Mouse (Mus musculus) yolk sac, embryonic 10.5 days (tissue): ENCODE measurements around the gene Popdc3.
"Not testable (repeated sequence)": the region's sequence is repeated elsewhere in the genome, so short reads cannot be mapped to it uniquely, and the experiment has no call there.

Experiments used
- DNase-seq: peaks from one replicate; pipeline ENCODE4 v3.0.0-alpha.2; 2017; ENCODE audit warnings: low spot score

Gene Popdc3

GRCm38 (mm10) chr10:45177798-45178197 lies at the start of gene Popdc3:
Gene Popdc3 (plus strand): TSS chr10:45178098.
- not testable (repeated sequence) for DNase-seq

- DNase-seq = no peak
Observed at GRCm38 (mm10) chr10:45129105-45129504, 48.8 kb upstream of the Popdc3 start.

GRCm38 (mm10) chr10:45130004-45130403 lies 47.9 kb upstream of the Popdc3 start:
- no peak for DNase-seq

DNA sequence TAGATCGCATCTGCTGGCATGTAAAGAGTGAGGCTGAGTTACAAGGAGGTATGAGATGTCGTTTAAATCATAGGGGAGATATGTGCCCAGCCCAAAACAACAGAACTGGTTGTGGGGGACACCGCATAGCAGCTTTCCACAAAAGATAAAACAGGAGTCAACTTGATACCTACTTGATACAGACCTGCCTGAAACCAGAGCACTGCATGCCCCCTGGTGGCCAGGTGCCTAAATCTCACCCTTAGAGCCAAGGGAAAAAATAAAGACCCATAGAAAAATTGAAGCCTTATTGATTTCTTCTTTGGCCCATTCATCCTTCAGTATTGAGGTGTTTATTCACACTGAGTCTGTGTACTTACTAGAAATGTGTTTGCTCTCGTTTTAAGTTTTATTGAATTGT lies 45.5 kb upstream of the Popdc3 start:
- DNase-seq = no peak

DNA sequence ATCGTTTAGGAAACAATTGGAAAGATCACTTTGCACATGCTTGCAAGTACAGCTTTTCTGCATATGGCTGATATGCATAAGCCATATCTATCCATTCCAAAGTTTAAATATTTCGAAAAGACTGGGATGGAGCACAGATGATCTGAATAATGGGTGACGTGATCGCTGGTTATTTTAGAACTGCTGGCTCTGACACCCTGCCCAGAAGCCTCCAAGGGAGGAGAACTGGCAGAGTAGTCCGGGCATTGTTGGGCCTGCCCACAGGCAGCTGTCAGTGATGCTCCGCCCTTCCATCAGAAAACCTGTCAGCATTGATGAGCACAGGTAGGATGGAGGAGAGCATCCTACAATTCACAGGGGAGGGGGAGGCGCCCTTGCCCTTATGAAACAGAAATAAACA lies 41.1 kb upstream of the Popdc3 start:
- DNase-seq = no peak

DNA sequence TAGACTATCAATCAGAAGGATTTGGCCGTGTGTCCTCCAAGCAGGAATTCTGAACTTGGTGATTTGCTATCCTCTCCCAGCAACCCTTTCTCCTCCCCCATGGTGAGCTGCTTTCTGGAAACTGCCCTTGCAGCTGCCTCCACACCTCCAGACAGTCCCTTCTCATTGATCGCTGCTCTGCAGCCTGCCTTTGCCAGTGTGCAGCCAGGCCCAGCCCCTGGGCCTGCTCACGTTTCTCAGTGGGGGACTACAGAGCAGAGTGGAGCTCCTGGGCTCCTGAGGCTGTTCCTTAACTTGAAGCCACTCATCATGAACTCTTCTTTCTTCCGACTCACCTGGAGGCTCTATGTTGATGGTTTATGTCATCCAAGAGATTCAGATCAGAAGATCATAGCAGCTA lies 38.0 kb upstream of the Popdc3 start:
- no peak for DNase-seq

DNA sequence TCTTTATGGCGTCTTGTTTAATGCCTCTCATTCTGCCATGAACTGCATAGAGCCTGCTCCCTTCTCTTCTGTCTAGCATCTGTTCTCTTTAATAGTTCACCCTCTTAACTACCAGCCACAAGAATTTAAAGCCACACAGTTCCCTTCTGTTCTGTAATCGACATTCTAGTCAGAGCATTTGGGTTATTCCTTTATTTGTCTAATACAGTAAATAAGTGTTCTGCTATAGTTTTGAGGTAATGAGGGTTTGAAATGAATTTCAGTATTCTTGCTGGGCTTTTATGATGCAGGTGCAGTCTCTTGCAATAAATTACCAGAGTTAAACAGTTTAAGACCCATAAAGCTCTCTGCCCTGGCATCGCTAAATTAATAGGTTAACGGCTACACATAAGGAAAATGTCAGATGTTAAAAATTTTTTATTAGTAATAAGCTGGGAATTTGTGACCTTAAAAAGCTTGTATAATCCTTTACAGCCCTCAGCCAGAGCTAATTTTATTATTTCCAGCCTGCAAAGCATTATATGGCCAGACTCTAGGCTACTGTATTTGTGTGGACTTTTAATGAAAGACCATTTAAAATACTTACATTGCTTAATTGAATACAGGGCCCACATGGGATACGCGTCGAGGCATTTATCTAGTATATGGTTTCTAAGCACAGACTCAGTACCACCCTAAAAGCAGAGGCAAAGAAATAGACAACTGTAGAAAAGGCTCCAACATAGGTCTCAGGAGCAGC lies 37.3 kb upstream of the Popdc3 start:
- no peak for DNase-seq

DNA sequence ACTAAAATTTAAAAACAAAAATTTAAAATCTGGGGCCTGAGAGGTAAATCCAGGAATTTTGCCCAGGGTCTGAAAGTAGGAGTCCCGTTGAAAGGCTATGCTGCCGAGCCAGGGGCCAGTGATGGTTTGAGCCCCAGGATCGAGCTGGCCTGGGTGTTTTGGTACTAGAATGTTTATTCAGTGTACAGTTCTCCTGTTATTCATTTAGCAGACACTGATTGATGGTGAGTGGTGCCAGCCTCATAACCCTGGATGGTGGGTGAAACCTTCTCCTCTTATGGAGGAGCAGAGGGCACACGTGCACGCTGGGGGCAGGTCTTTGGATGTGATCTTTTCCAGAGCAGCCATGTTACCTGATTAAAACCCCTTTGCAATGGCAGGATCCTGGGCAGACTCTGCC lies 35.5 kb upstream of the Popdc3 start:
- no peak for DNase-seq

DNA sequence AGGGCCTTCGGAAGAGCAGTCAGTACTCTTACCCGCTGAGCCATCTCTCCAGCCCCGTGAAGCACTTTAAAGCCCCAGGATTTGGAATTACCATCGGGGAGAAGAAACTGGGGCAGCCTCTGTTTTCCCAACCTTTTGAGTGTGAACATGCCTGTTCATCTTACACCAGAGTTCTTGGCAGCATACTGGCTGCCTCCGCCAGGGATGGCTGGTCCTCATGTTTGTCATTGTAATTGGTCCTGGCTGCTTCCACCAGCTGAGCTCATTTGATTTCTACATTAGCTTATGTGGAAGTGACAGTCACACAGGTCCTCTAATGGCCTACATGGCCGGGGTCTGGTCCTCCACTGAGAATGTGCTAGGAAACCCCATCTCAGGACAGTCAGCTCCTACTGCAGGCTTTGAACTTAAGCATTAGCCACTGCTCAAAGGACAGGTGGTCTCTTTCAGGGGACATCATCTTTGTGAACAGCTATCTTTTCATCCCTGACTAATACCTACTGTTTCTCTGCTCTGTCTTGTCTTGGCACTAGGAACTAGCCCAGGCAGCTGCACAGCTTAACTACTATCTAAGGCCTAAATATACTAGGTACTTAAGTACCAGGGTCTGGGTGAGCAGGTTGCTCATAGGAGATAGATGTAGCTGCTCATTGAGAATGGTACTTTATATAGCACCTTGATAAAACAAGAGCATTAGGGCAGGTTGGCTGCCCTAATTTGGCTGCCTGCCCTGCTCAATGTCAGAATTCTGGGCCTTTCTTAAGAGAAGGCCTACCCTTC lies 33.7 kb upstream of the Popdc3 start:
- DNase-seq = no peak

DNA sequence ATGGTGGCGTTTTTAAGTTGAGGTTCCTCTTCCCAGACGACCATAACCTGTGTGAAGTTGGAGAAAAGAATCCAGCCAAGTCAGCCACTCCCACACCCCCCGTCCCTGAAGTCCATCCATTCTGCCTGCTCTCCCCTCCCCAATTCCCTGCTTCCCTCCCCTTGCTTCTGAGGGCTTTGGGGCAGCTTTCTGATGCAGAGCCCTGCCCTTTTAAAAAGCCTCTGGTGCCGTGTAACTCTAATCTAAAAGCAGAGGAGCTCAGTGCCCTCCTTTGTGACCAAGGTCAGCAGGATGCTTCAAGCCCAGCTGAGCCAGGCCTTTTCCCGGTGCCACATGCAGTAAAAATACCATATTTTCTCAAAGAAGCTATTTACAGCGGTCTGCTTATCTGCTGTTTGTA lies 31.1 kb upstream of the Popdc3 start:
- no peak for DNase-seq

DNA sequence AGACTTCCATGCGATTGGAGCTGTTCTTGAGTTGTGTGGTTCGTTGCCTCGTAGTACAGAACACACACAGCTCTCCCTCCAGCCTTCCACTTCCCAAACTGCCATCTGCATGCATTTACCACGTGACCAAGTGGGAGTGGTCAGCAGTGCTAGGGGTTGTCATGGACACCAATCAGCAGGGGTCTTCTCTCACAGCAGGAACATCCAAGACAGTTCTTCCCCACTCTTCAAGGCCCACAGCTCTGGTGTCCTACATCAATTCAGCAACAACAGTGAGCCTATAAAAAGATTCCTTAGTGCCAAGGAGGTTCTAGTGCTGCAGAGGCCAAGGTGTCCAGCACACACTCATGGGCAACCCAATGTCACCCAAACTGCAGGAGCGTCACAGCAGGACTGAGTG lies 26.8 kb upstream of the Popdc3 start:
- no peak for DNase-seq

DNA sequence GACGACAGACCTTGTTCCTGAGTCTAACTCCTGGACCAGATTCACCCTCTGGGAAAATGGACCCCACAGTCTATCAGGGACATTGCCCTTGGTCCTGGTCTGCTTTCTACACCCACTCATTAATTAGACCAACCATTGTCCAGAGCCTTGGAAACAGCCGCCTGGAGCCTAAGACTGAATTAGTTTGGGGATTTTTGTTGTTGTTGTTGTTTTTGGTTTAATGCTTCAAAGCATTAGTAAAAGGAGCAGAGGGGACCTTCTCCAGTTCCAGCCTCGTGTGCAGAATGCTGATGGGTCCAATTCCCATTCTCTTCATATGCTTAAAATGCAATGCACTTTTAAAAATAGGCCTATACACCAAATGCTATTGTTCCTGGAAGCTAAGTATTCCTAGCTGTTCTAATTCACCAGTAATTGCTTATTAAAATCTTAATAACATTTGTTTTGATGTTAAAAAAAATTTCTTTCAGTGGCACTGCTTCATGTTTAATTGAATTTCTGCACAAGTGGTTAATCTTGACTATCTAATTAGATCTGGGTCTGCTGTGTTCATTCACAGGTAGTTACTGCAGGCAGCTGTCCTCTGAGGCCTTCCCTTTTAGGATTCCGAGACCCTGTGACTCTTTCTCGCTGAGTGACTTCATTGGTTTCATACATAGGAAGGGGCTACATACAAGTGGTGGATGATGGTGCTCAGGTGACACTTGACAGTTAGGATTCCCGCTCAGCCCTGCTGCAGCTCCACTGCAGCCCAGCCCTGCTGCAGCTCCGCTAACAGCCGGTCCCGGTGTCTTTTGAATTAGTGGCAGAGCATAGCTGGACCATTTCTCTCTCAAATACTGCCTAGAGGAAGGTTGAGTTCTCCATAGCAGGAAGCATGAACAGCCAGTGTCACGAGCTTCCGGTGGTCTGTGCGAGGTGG lies 25.9 kb upstream of the Popdc3 start:
- no peak for DNase-seq

DNA sequence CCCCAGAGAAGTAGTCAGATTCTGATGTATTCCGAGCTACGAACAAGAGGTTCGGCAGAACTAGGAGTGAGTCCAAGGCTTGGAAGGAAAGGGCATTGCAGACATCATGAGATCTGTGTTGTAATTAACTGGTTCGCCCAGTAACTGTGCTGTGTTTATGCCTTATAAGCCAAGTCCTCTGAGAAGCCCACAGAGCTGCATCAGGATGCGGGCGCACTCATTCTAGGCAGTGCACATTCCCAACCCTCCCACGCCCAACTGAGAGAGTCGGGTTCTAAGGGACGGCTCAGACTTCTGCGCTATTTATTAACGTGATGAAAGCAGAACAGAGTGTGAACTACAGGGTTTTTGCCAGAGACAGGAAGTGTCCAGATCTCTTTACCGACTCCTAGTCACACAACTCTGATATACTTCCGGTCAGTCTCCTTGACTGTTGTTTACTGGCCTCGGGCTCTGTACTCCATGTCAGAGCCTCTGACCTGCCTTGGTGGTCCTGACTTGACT lies 23.3 kb upstream of the Popdc3 start:
- no peak for DNase-seq

DNA sequence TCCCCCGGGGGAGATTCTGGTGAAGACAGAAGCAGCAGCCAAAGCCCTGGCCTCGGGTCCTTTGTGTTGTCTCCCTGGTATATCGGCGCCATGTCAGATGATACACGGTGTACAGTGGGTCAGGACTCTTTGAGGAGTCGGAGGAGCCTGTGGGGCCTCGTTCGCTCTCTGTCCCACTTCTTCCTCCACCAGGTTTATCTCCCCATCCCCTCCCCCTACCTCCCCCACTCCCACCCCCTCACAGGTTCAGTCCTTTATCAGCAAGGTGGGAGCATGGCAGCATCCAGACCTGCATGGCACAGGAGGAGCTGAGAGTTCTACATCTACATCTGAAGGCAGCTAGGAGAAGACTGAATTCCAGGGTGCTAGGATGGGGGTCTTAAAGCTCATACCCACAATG lies 12.0 kb upstream of the Popdc3 start:
- DNase-seq = no peak

GRCm38 (mm10) chr10:45173927-45174326 lies 4.0 kb upstream of the Popdc3 start:
- no peak for DNase-seq

DNA sequence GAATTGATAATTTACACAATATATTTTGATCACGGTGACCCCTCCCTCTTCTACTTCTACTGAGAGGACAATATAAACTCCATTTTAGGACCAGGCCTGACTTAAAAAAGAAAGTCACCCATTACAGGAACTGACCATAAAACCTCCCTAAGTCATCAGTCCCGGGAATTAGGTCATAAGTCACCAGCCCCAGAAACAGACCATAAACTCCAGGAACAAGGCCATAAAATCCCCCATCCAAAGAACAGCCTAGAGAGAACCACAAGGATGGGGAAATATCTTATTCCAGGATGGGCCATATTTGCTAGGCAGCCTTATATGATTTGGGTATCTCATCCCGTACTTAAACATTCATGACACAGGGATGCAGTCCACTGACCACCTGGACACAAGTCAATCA lies 3.6 kb upstream of the Popdc3 start:
- no peak for DNase-seq

DNA sequence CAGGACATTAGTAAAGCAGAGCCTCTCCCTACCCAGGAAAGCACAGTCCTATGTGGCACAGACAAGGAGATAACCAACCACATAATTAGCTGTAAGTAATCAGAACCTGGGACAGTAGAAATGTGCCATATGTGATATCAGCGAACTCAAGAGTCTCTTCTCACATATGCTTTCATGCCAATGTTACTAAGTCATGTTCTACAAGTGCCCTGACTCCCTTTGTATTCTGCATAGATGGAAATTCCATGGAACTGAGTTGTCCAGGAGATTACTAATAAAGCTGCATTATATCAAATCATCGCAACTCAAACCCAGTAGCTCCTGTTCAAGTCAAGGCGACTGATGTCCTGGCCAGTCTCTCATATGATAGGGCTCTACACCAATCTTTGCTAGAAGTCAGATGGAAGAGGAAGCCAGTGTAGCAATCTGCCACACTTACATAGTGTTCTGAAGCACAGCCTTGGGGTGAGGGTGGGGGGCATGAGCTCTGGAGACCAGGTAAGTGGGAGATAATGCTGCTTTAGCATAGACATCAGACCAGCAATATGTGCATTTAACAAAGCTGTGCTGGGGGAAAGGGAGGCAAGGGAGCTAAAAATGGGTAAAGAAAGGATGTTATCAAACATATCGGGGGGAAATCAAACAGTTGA lies 2.9 kb downstream of the Popdc3 start:
- DNase-seq = no peak

GRCm38 (mm10) chr10:45181344-45181743 lies 3.4 kb downstream of the Popdc3 start:
- DNase-seq = no peak

- no peak for DNase-seq
Observed at GRCm38 (mm10) chr10:45185457-45185856, 7.6 kb downstream of the Popdc3 start.

DNA sequence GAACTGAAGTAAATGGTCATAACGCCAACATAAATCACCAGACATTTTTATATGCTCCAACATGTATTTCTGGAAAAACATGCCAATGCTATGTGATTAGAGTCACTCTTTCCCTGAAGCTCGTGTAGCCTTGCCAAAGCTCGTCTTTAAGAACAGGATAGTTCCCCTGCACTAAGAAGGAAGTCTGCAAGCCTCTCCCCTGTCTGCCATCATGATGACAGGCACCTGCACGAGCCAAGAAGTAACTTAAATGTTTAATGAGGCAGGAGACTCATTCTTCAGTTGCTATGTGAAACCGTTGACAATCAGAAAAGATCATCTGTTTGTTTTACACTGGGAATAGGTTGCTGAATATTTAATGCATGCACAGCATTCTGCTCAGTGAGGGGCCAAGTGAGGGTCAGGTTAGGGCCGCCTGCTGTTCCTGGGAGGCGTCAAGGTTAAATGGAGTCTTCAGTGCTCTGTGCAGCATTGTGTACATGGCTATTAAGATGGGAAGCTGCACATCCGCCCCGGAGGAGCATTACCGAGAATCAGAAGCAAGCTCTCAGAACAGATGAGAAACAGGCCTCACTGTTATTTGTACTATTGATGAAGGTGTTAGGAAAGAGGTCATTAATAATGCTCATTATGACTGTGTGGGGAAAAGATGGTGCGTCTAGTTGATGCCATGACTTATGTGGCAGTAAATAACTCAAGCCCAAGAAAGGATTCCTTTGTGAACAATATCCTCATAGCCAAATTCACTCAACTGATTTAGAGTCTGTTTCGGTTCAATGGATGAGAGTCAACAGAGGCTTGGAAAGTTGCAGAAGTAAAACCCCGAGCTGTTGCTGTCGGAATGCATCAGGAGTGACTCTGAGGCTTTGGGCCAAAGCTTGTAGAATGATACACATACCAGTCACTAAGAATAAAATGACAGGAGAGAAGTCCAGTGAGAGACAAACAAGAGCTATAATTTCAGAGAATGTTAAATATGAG lies 15.7 kb downstream of the Popdc3 start:
- DNase-seq = no peak

DNA sequence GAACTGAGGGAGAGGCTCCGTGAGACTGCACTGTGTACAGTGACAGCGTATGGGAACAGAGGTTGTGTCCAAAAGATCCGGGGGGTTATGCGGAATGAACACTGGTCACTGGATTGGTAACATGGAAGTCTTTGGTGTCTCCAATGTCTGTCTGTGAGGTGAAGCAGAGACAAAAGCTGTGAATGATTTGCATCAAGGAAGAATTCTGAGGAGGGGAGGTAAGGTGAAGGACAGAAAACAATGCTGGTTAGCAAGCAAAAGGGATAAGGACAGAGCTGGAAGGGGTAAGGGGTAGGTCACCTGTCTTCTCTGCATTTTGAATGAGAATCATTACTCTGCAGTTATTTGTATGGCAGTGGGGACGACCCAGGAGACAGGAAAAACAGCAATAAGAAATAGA lies 16.6 kb downstream of the Popdc3 start:
- no peak for DNase-seq
